Mouse (Mus musculus) olfactory bulb, adult 2 months (tissue): Measurements from ENCODE around the gene Dapp1. TPM values are rescaled to one million over a fixed set of nuclear protein-coding genes. Genes with fewer than 3 reads are reported as not detected.
"Not testable (repeated sequence)": the region's sequence is repeated elsewhere in the genome, so short reads cannot be mapped to it uniquely, and the experiment has no call there.

Experiments
- H3K27ac ChIP-seq: fragments of 200-500 bp; 2 replicates; pipeline ENCODE4 v1.5.1; 2012; ENCODE audit warnings: low read depth, low read length; ENCODE audit not compliant: insufficient read depth
- H3K4me1 ChIP-seq: fragments of 200-500 bp; 2 replicates; pipeline ENCODE4 v1.6.1; 2012; ENCODE audit warnings: low read length; ENCODE audit not compliant: control insufficient read depth, insufficient read depth
- H3K4me3 ChIP-seq: fragments of 200-500 bp; 2 replicates; pipeline ENCODE4 v1.5.1; 2012; ENCODE audit warnings: mild to moderate bottlenecking, low read depth, low read length, moderate library complexity; ENCODE audit not compliant: insufficient read depth
- CTCF ChIP-seq: fragments of 200-500 bp; IDR thresholded peaks from 2 replicates; pipeline ENCODE4 v1.5.1; 2012; ENCODE audit warnings: low read depth, mild to moderate bottlenecking, low read length, moderate library complexity; ENCODE audit not compliant: insufficient read depth
- POLR2A ChIP-seq: fragments of 200-500 bp; IDR thresholded peaks from 2 replicates; pipeline ENCODE4 v1.6.1; 2012; ENCODE audit warnings: mild to moderate bottlenecking, low read depth, low read length, moderate library complexity; ENCODE audit not compliant: insufficient read depth
- WGBS: fragments of 180-500 bp; shearing (Covaris S2); methylation state at CpG from one replicate; pipeline ENCODE4 v1.1.7; 2018; 5-methylcytosine and 5-hydroxymethylcytosine counted together
- polyA plus RNA-seq: library from polyadenylated mRNA; stranded (reverse); fragments of >200 nt; gene quantifications from 2 replicates; pipeline ENCODE4 v1.2.4, GENCODE M21; 2012; ENCODE audit warnings: low replicate concordance; ENCODE audit not compliant: missing spikeins, insufficient read depth, insufficient read length

The Dapp1 gene
- polyA plus RNA-seq, 1 experiment, result not detected

GRCm38 (mm10) chr3:137952914-137953880, 28.1 kb downstream of the Dapp1 start:
- peak overlapping the region; percentile 66 for H3K27ac ChIP-seq
- 61% methylated on average over 14 of the region's 14 CpGs for WGBS
- TF ChIP-seq POLR2A, result no peak
- TF ChIP-seq CTCF, result no peak
- no peak overlapping the region for H3K4me3 ChIP-seq
- peaks cover 22% of the 10 kb centered on the region for H3K4me1 ChIP-seq

- WGBS, result 48% methylated on average over 4 of the region's 4 CpGs
- H3K4me3 ChIP-seq, result no peak overlapping the region
- peaks cover 22% of the 10 kb centered on the region for H3K4me1 ChIP-seq
- peak overlapping the region; percentile 90 for H3K27ac ChIP-seq
- TF ChIP-seq CTCF, result no peak
- TF ChIP-seq POLR2A, result no peak
These were observed 29.0 kb downstream of the Dapp1 start for GRCm38 (mm10) chr3:137952225-137952913.

GRCm38 (mm10) chr3:137951819-137952218, 29.5 kb downstream of the Dapp1 start:
- peaks cover 22% of the 10 kb centered on the region for H3K4me1 ChIP-seq
- no peak overlapping the region for H3K4me3 ChIP-seq
- WGBS, result 32% methylated on average over 7 of the region's 7 CpGs
- H3K27ac ChIP-seq, result peak overlapping the region; percentile 90
- TF ChIP-seq POLR2A, result no peak
- TF ChIP-seq CTCF, result no peak

DNA sequence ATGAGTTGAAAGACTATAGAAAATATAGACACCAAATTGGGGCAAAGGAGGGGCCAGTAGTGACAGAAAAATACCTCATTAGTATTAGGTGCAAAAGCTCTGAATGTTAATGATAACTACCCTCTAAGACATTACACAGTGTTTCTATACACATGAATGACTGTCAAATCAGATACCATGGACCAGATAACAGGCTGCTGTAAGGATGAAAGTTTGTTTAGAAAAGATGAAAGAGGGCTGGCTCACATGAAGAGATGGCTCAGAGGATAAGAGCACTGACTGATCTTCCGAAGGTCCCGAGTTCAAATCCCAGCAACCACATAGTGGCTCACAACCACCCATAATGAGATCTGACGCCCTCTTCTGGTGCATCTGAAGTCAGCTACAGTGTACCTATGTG, 30.0 kb downstream of the Dapp1 start:
- not testable (repeated sequence) for H3K27ac ChIP-seq, H3K4me3 ChIP-seq
- H3K4me1 ChIP-seq, result peaks cover 22% of the 10 kb centered on the region
- 97% methylated on average over 3 of the region's 3 CpGs for WGBS

- no peak overlapping the region for H3K27ac ChIP-seq
- peaks cover 22% of the 10 kb centered on the region for H3K4me1 ChIP-seq
- H3K4me3 ChIP-seq, result no peak overlapping the region
- 74% methylated on average over 10 of the region's 10 CpGs for WGBS
- TF ChIP-seq POLR2A (no peak), CTCF (no peak)
These were observed 31.0 kb downstream of the Dapp1 start for GRCm38 (mm10) chr3:137950191-137950885.

- H3K27ac ChIP-seq, result no peak overlapping the region
- TF ChIP-seq POLR2A (no peak), CTCF (no peak)
- H3K4me3 ChIP-seq, result no peak overlapping the region
- 86% methylated on average over 4 of the region's 4 CpGs for WGBS
- peaks cover 10% of the 10 kb centered on the region for H3K4me1 ChIP-seq
These were observed 33.8 kb downstream of the Dapp1 start for GRCm38 (mm10) chr3:137947525-137947924.

GRCm38 (mm10) chr3:137946827-137947226, 34.5 kb downstream of the Dapp1 start:
- TF ChIP-seq POLR2A, result no peak
- WGBS, result 93% methylated on average over 3 of the region's 3 CpGs

GRCm38 (mm10) chr3:137943737-137944154, 37.6 kb downstream of the Dapp1 start:
- TF ChIP-seq POLR2A (no peak), CTCF (no peak)

More at GRCm38 (mm10) chr3:137946827-137947226, 34.5 kb downstream of the Dapp1 start:
- no peak overlapping the region for H3K4me3 ChIP-seq
- H3K27ac ChIP-seq, result no peak overlapping the region
- peaks cover 5% of the 10 kb centered on the region for H3K4me1 ChIP-seq

More at GRCm38 (mm10) chr3:137943737-137944154, 37.6 kb downstream of the Dapp1 start:
- Histone ChIP-seq H3K4me1 (peaks cover 2% of the 10 kb centered on the region; the same call in 1 of the 2 replicates), H3K4me3 (no peak overlapping the region), H3K27ac (no peak overlapping the region)
- 92% methylated on average over 6 of the region's 6 CpGs for WGBS
